Comparison of ENCODE assay signal across 2 mouse cellular contexts in genomic region chr11:51638497-51638896, GRCm38 (mm10).
TF ChIP-seq lines count a peak whose summit lies in the region.

No protein-coding gene starts in this region.

TF ChIP-seq in CH12.LX, 34 proteins besides CTCF, POLR2A, EP300 and RAD21:
- TF ChIP-seq ZNF384 (IDR thresholded peaks at IDR 0.05; ENCODE audit: low read depth, low read length) (no peak; the same call in 1 of the 2 replicates), MEF2A (IDR thresholded peaks at IDR 0.05; ENCODE audit: borderline replicate concordance, low read depth, low read length) (no peak), CHD1 (IDR thresholded peaks at IDR 0.05; ENCODE audit: low read depth, low read length) (no peak), KAT2A (IDR thresholded peaks at IDR 0.05; ENCODE audit: insufficient replicate concordance, low read length) (no peak), MXI1 (IDR thresholded peaks at IDR 0.05; ENCODE audit: low read depth, low read length) (no peak), UBTF (IDR thresholded peaks at IDR 0.05; ENCODE audit: low read depth, low read length) (no peak), SIN3A (IDR thresholded peaks at IDR 0.05; ENCODE audit: low read length) (no peak), MAX (IDR thresholded peaks at IDR 0.05; ENCODE audit: low read length) (no peak), PAX5 (IDR thresholded peaks at IDR 0.05; ENCODE audit: low read length) (no peak), USF2 (conservative IDR thresholded peaks at IDR 0.05; ENCODE audit: low read depth, low read length) (no peak), JUND (conservative IDR thresholded peaks at IDR 0.05; ENCODE audit: low read depth, low read length) (no peak), ZC3H11A (IDR thresholded peaks at IDR 0.05; ENCODE audit: low read depth, low read length) (no peak), HCFC1 (IDR thresholded peaks at IDR 0.05; ENCODE audit: low read depth, low read length) (no peak)
TF ChIP-seq in CH12.LX: peak in this region for 0.

TF ChIP-seq in ES-E14, 5 proteins besides CTCF, POLR2A, EP300 and RAD21:
- TF ChIP-seq CHD2 (IDR thresholded peaks at IDR 0.05; ENCODE audit: low read depth, low read length): 0 out of 2 replicates have a peak, but pooled peaks have one; percentile 10
- no peak for TF ChIP-seq HCFC1 (IDR thresholded peaks at IDR 0.05; ENCODE audit: borderline replicate concordance, insufficient read depth, low read length)
